Mouse (Mus musculus) limb, embryonic 12.5 days (tissue): ENCODE results near the gene Flt3. TPM values are rescaled to one million over a fixed set of nuclear protein-coding genes. Genes with fewer than 3 reads are reported as not detected.
A peak's percentile ranks its signal among the peaks of the same experiment; 100 is the strongest.

Source experiments
- ATAC-seq: fragments of 200-750 bp; cut with Nextera tagmentation; 2 replicates; pipeline ENCODE4 v1.8.0; 2017; ENCODE audit warnings: low read depth, moderate TSS enrichment; ENCODE audit not compliant: insufficient number of reproducible peaks, insufficient read depth, low FRiP score, low TSS enrichment
- H3K27ac ChIP-seq: fragments of 300-500 bp; sonication (generic); 2 replicates; pipeline ENCODE4 v1.5.1; 2016; ENCODE audit warnings: mild to moderate bottlenecking, moderate library complexity
- H3K27me3 ChIP-seq: fragments of 300-500 bp; sonication (generic); 2 replicates; pipeline ENCODE4 v1.6.1; 2016; ENCODE audit warnings: mild to moderate bottlenecking, moderate library complexity
- H3K36me3 ChIP-seq: fragments of 300-500 bp; sonication (generic); 2 replicates; pipeline ENCODE4 v1.6.1; 2016; ENCODE audit warnings: mild to moderate bottlenecking, moderate library complexity
- H3K4me1 ChIP-seq: fragments of 300-500 bp; sonication (generic); replicated peaks from 2 replicates; pipeline ENCODE4 v1.6.1; 2016
- H3K4me2 ChIP-seq: fragments of 300-500 bp; sonication (generic); 2 replicates; pipeline ENCODE4 v1.6.1; 2016; ENCODE audit warnings: mild to moderate bottlenecking, moderate library complexity
- H3K4me3 ChIP-seq: fragments of 300-500 bp; sonication (generic); replicated peaks from 2 replicates; pipeline ENCODE4 v1.5.1; 2016; ENCODE audit warnings: mild to moderate bottlenecking
- H3K9ac ChIP-seq: fragments of 300-500 bp; sonication (generic); replicated peaks from 2 replicates; pipeline ENCODE4 v1.6.1; 2016; ENCODE audit warnings: mild to moderate bottlenecking, moderate library complexity
- H3K9me3 ChIP-seq: fragments of 300-500 bp; sonication (generic); 2 replicates; pipeline ENCODE4 v1.6.1; 2016; ENCODE audit warnings: mild to moderate bottlenecking, moderate library complexity
- WGBS: fragments of 180-500 bp; shearing (Covaris S2); methylation state at CpG from one replicate; pipeline ENCODE4 v1.1.7; 2016; 5-methylcytosine and 5-hydroxymethylcytosine counted together
- polyA plus RNA-seq: library from polyadenylated mRNA; unstranded; fragments of >200 nt; fragmentation: Nextera tagmentation; extraction: Ambion mirVana; gene quantifications from 2 replicates; pipeline ENCODE4 v1.2.1, GENCODE M21; 2016

The Flt3 gene
- polyA plus RNA-seq, 1 experiment from 2014 or later = 0.20 TPM

- H3K9ac ChIP-seq = no peak overlapping the region
- no peak overlapping the region for H3K27ac ChIP-seq
- no peaks in the 10 kb centered on the region for H3K4me1 ChIP-seq
- H3K4me3 ChIP-seq = 0 out of 2 replicates have a peak overlapping the region, but pooled peaks have one; percentile 1
- 62% methylated on average over 29 of the region's 29 CpGs for WGBS
- H3K27me3 ChIP-seq = peaks cover 3% of the 10 kb centered on the region; the same call in 1 of the 2 replicates
- no peak overlapping the region for H3K4me2 ChIP-seq
- H3K9me3 ChIP-seq = 0 out of 2 replicates have a peak, but pooled peaks cover 3% of the 10 kb centered on the region
- no peaks in the 10 kb centered on the region for H3K36me3 ChIP-seq
- ATAC-seq = no peak
These were observed 8.4 kb upstream of the Flt3 start for GRCm38 (mm10) chr5:147408731-147409130.

- no peak overlapping the region for H3K9ac ChIP-seq
- no peak for ATAC-seq
- 0 out of 2 replicates have a peak, but pooled peaks cover 3% of the 10 kb centered on the region for H3K9me3 ChIP-seq
- no peak overlapping the region for H3K4me3 ChIP-seq
- H3K27ac ChIP-seq = no peak overlapping the region
- H3K4me2 ChIP-seq = no peak overlapping the region
- H3K36me3 ChIP-seq = no peaks in the 10 kb centered on the region
- no peaks in the 10 kb centered on the region for H3K4me1 ChIP-seq
- 85% methylated on average over 5 of the region's 5 CpGs for WGBS
- H3K27me3 ChIP-seq = peaks cover 19% of the 10 kb centered on the region
These were observed 5.8 kb upstream of the Flt3 start for GRCm38 (mm10) chr5:147406135-147406534.

DNA sequence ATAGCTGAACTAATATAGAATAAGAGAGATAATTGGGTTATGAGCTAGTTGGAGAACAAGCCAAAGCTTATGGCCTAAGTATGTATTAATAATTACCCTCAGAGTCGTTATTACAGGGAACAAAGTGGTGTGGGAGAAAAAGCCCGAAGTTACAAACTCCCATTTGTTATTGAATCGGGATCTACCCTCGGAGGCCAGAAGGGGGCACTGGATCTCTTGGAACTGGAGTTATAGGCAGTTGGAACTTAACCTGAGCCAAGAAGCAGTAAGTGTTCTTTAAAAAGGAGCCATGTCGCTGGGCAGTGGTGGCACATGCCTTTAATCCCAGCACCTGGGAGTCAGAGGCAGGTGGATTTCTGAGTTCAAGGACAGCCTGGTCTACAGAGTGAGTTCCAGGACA lies 2.2 kb upstream of the Flt3 start:
- H3K9ac ChIP-seq = no peak overlapping the region
- H3K4me2 ChIP-seq = no peak overlapping the region
- peaks cover 55% of the 10 kb centered on the region for H3K27me3 ChIP-seq
- H3K4me3 ChIP-seq = no peak overlapping the region
- H3K4me1 ChIP-seq = peaks cover 12% of the 10 kb centered on the region
- no peaks in the 10 kb centered on the region for H3K9me3 ChIP-seq
- H3K36me3 ChIP-seq = no peaks in the 10 kb centered on the region
- 27% methylated on average over 5 of the region's 5 CpGs for whole genome bisulfite sequencing
- H3K27ac ChIP-seq = no peak overlapping the region
- ATAC-seq = no peak; the same call in 1 of the 2 replicates

- H3K27me3 ChIP-seq = peaks cover 57% of the 10 kb centered on the region
These were observed 735 bp upstream of the Flt3 start for GRCm38 (mm10) chr5:147401024-147401423.

GRCm38 (mm10) chr5:147400505-147400979 lies 253 bp upstream of the Flt3 start:
- H3K9ac ChIP-seq = peak overlapping the region; percentile 38; the same call in 1 of the 2 replicates
- no peaks in the 10 kb centered on the region for H3K36me3 ChIP-seq
- no peak for ATAC-seq
- peaks cover 57% of the 10 kb centered on the region for H3K27me3 ChIP-seq
- no peaks in the 10 kb centered on the region for H3K9me3 ChIP-seq
- peaks cover 12% of the 10 kb centered on the region for H3K4me1 ChIP-seq
- no peak overlapping the region for H3K27ac ChIP-seq
- peak overlapping the region; percentile 72 for H3K4me2 ChIP-seq
- 1% methylated on average over 17 of the region's 17 CpGs for WGBS
- peak overlapping the region; percentile 45 for H3K4me3 ChIP-seq

More at GRCm38 (mm10) chr5:147401024-147401423, 735 bp upstream of the Flt3 start:
- WGBS = 26% methylated on average over 11 of the region's 11 CpGs
- peaks cover 12% of the 10 kb centered on the region for H3K4me1 ChIP-seq
- no peak overlapping the region for H3K4me3 ChIP-seq
- ATAC-seq = no peak
- H3K27ac ChIP-seq = no peak overlapping the region
- H3K9ac ChIP-seq = no peak overlapping the region
- no peaks in the 10 kb centered on the region for H3K9me3 ChIP-seq
- H3K36me3 ChIP-seq = no peaks in the 10 kb centered on the region
- H3K4me2 ChIP-seq = no peak overlapping the region

DNA sequence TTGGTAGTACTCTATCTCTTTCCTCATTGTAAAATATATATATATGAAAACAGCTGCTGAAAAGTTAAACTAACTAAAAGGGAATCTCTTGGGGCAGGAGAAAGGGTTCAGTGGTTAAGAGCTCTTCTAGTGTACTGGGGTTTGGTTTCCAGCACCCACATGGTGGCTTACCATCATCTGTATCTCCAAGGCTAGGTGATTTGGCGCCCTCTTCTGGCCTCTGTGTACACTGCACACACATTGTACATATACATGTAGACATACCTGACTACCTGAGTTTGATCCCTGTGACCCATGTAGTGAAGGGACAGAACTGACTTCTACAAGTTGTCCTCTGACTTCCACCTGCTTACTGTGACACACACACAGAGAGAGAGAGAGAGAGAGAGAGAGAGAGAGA lies 5.2 kb downstream of the Flt3 start:
- Histone ChIP-seq H3K4me1 (peaks cover 3% of the 10 kb centered on the region; the same call in 1 of the 2 replicates), H3K27ac (no peak overlapping the region), H3K9ac (no peak overlapping the region), H3K4me2 (no peak overlapping the region), H3K4me3 (no peak overlapping the region), H3K36me3 (no peaks in the 10 kb centered on the region), H3K9me3 (no peaks in the 10 kb centered on the region), H3K27me3 (peaks cover 31% of the 10 kb centered on the region)
- ATAC-seq = no peak
- 10% methylated on average over 1 of the region's 1 CpGs for WGBS

DNA sequence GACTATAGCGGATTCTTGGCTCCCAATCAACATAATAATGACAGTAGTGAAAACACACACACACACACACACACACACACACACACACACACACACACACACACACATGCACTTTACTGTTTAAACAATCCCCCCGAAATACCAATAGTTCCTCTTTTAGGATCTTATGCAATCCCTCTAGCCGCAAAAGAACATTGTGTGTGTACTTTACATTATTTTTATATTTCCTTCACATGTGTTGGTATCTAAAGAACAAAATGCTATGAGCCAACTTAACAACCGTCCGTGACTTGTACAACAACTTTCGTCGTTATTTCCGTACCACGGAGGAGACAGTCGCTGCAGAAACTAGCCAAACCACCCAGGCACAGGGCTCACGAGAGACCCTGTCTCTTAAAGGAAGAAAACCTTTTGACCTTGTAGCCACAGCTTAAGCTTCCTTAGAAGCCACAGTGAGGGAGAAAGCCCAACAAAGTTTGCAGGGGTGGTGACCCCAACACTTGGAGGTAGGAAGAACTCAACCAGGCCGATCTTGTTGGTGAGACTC lies 7.5 kb downstream of the Flt3 start:
- peaks cover 8% of the 10 kb centered on the region for H3K27me3 ChIP-seq
- no peak overlapping the region for H3K27ac ChIP-seq
- no peaks in the 10 kb centered on the region for H3K9me3 ChIP-seq
- H3K4me3 ChIP-seq = no peak overlapping the region
- H3K36me3 ChIP-seq = no peaks in the 10 kb centered on the region
- ATAC-seq = no peak
- H3K4me2 ChIP-seq = no peak overlapping the region
- no peaks in the 10 kb centered on the region for H3K4me1 ChIP-seq
- WGBS = 76% methylated on average over 12 of the region's 12 CpGs
- no peak overlapping the region for H3K9ac ChIP-seq

DNA sequence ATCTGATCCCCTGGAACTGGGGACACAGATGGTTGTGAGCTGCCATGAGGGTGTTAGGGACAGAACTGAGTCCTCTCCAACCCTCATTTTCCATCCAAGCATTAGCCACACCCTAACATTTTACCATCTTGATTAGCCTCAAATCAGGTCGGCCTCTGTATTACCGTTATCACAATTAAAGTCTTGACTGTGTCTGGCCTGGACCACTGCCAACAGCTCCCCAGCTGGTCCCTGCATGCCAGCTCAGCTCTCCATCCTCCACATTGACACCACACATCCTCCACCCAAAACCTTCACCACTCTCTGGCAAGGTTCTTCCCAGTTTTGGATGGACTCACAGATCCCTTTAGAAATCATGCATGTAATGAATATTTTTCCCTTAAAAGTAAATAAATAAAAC lies 9.5 kb downstream of the Flt3 start:
- Histone ChIP-seq H3K36me3 (no peaks in the 10 kb centered on the region), H3K4me3 (no peak overlapping the region), H3K27me3 (0 out of 2 replicates have a peak, but pooled peaks cover 4% of the 10 kb centered on the region), H3K9ac (no peak overlapping the region), H3K9me3 (no peaks in the 10 kb centered on the region), H3K4me1 (no peaks in the 10 kb centered on the region), H3K4me2 (no peak overlapping the region), H3K27ac (no peak overlapping the region)
- no peak for ATAC-seq
- 78% methylated on average over 2 of the region's 2 CpGs for WGBS

- H3K27ac ChIP-seq = no peak overlapping the region
- no peak overlapping the region for H3K4me2 ChIP-seq
- H3K4me1 ChIP-seq = no peaks in the 10 kb centered on the region
- H3K27me3 ChIP-seq = 0 out of 2 replicates have a peak, but pooled peaks cover 4% of the 10 kb centered on the region
- H3K4me3 ChIP-seq = no peak overlapping the region
- H3K9me3 ChIP-seq = no peaks in the 10 kb centered on the region
- no peak for ATAC-seq
- 88% methylated on average over 5 of the region's 5 CpGs for WGBS
- H3K36me3 ChIP-seq = no peaks in the 10 kb centered on the region
- no peak overlapping the region for H3K9ac ChIP-seq
These were observed 11.2 kb downstream of the Flt3 start for GRCm38 (mm10) chr5:147389052-147389451.

DNA sequence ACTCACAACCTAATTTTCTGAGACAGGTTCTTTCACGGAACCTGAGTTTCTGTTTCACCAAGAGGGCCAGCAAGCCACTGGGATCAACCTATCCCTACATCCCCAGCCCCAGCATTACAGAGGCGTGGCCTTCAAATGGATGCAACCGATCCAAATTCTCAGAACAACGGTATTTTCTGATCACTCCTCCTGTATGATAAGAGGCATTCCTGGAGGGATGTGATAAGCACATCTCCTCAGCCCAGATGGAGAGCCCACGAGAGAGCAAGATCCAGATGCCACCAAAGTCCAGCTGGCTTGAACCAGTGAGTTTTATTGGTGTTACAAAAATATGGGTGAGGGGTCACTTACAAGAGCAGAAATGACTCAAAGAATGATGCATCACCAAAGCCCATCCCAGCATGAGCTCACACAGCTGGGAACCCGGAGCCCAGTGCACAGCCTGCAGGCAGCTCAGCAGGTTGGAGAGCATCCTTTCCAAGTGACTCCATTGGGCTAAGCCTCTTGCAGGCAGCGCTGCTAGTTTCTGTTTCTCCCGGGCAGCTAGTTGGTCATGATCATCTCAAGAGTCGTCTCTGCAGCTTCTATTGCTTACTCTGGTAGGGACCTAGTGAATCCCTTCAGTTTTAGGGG lies 11.8 kb downstream of the Flt3 start:
- Histone ChIP-seq H3K27me3 (0 out of 2 replicates have a peak, but pooled peaks cover 4% of the 10 kb centered on the region), H3K4me2 (no peak overlapping the region), H3K4me1 (no peaks in the 10 kb centered on the region), H3K9ac (no peak overlapping the region), H3K27ac (no peak overlapping the region), H3K4me3 (no peak overlapping the region), H3K9me3 (no peaks in the 10 kb centered on the region), H3K36me3 (no peaks in the 10 kb centered on the region)
- WGBS = 85% methylated on average over 9 of the region's 9 CpGs
- ATAC-seq = no peak

GRCm38 (mm10) chr5:147386865-147387264 lies 13.4 kb downstream of the Flt3 start:
- Histone ChIP-seq H3K27ac (no peak overlapping the region), H3K4me1 (no peaks in the 10 kb centered on the region), H3K4me3 (no peak overlapping the region), H3K4me2 (no peak overlapping the region), H3K9ac (no peak overlapping the region), H3K9me3 (no peaks in the 10 kb centered on the region), H3K36me3 (no peaks in the 10 kb centered on the region), H3K27me3 (0 out of 2 replicates have a peak, but pooled peaks cover 2% of the 10 kb centered on the region)
- 83% methylated on average over 13 of the region's 13 CpGs for WGBS
- ATAC-seq = no peak
